Comparison of ENCODE assay signal across 27 mouse cellular contexts in genomic region chr10:110548391-110548790, GRCm38 (mm10).
DNase-seq lines count a peak whose midpoint lies in the region; ATAC-seq and TF ChIP-seq lines count a peak whose summit lies in the region.
"Had no signal": no experiment of that assay in that cellular context is flagged by ENCODE, and none has a peak within 500 bp of the region (broad histone marks: within the 10 kb centered on the region; RNA-seq: fewer than 3 reads in every experiment).

No protein-coding gene starts in this region.

- H3K27me3 ChIP-seq in hindbrain, embryonic 16.5 days (replicated peaks; ENCODE audit: control insufficient read depth, insufficient read depth, low read length), result no peaks in the 10 kb centered on the region
- H3K27me3 ChIP-seq in hindbrain, embryonic 11.5 days (ENCODE audit: control insufficient read depth, insufficient read depth, low read length), result no peaks in the 10 kb centered on the region
- H3K27me3 ChIP-seq in cerebellum, adult 2 months (ENCODE audit: control insufficient read depth, insufficient read depth, low read length), result no peaks in the 10 kb centered on the region; the same call in 1 of the 2 replicates
- H3K27me3 ChIP-seq in stomach, postnatal 0 days (ENCODE audit: control insufficient read depth, insufficient read depth, low read length), result no peaks in the 10 kb centered on the region
- no peaks in the 10 kb centered on the region for H3K27me3 ChIP-seq in intestine, embryonic 15.5 days (replicated peaks)
- H3K27me3 ChIP-seq: embryonic facial prominence, embryonic 15.5 days; forebrain, embryonic 12.5 days; heart, embryonic 12.5 days; limb, embryonic 15.5 days; liver, embryonic 13.5 days; megakaryocyte, embryonic 14.5 days; midbrain, embryonic 12.5 days had no signal

- no peak for TF ChIP-seq CTCF in cerebellum, adult 2 months (IDR thresholded peaks at IDR 0.05; ENCODE audit: borderline replicate concordance, insufficient read depth, low read depth, low read length)
- TF ChIP-seq CTCF in stomach, postnatal 0 days (IDR thresholded peaks at IDR 0.05; ENCODE audit: low read depth), result no peak

- H3K4me3 ChIP-seq in hindbrain, embryonic 16.5 days (ENCODE audit: low read length), result no peak overlapping the region
- no peak overlapping the region for H3K4me3 ChIP-seq in hindbrain, embryonic 11.5 days (ENCODE audit: low read depth, low read length)
- H3K4me3 ChIP-seq in cerebellum, adult 2 months (replicated peaks; ENCODE audit: insufficient read depth, low read depth, low read length), result no peak overlapping the region
- H3K4me3 ChIP-seq in stomach, postnatal 0 days (ENCODE audit: low read depth, low read length), result no peak overlapping the region
- no peak overlapping the region for H3K4me3 ChIP-seq in intestine, embryonic 15.5 days (replicated peaks)
- H3K4me3 ChIP-seq: embryonic facial prominence, embryonic 10.5 days; embryonic facial prominence, embryonic 15.5 days; forebrain, embryonic 12.5 days; heart, embryonic 12.5 days; layer of hippocampus, adult 2 months; limb, embryonic 10.5 days; limb, embryonic 15.5 days; liver, embryonic 13.5 days; megakaryocyte, embryonic 14.5 days; midbrain, embryonic 12.5 days had no signal

- TF ChIP-seq POLR2A in cerebellum, adult 2 months (IDR thresholded peaks at IDR 0.05; ENCODE audit: borderline replicate concordance, insufficient read depth, low read length), result no peak

- peak; percentile 40; the same call in 1 of the 2 replicates for ATAC-seq in hindbrain, embryonic 16.5 days
- no peak for ATAC-seq in hindbrain, embryonic 11.5 days (ENCODE audit: low FRiP score)
- ATAC-seq in stomach, postnatal 0 days (ENCODE audit: low FRiP score, low TSS enrichment), result no peak
- ATAC-seq in intestine, embryonic 15.5 days, result no peak
- ATAC-seq: CD4-positive, CD25-positive, alpha-beta regulatory T cell, adult 4 months; intestine, postnatal 0 days; lung, postnatal 0 days had no signal

- no peaks in the 10 kb centered on the region for H3K9me3 ChIP-seq in hindbrain, embryonic 16.5 days (ENCODE audit: control insufficient read depth, low read length)
- no peaks in the 10 kb centered on the region for H3K9me3 ChIP-seq in hindbrain, embryonic 11.5 days (ENCODE audit: control insufficient read depth, low read length)
- H3K9me3 ChIP-seq in stomach, postnatal 0 days (ENCODE audit: control insufficient read depth, low read length), result no peaks in the 10 kb centered on the region
- no peaks in the 10 kb centered on the region for H3K9me3 ChIP-seq in intestine, embryonic 15.5 days
- H3K9me3 ChIP-seq: embryonic facial prominence, embryonic 10.5 days; embryonic facial prominence, embryonic 15.5 days; forebrain, embryonic 12.5 days; heart, embryonic 12.5 days; limb, embryonic 10.5 days; limb, embryonic 15.5 days; liver, embryonic 13.5 days; midbrain, embryonic 12.5 days had no signal

- no peak overlapping the region for H3K9ac ChIP-seq in hindbrain, embryonic 16.5 days (ENCODE audit: low read depth, low read length)
- H3K9ac ChIP-seq in hindbrain, embryonic 11.5 days (ENCODE audit: low read depth, low read length), result no peak overlapping the region
- H3K9ac ChIP-seq in stomach, postnatal 0 days (ENCODE audit: low read length), result no peak overlapping the region
- no peak overlapping the region for H3K9ac ChIP-seq in intestine, embryonic 15.5 days
- H3K9ac ChIP-seq: embryonic facial prominence, embryonic 15.5 days; forebrain, embryonic 12.5 days; heart, embryonic 12.5 days; limb, embryonic 15.5 days; liver, embryonic 13.5 days; midbrain, embryonic 12.5 days had no signal

- no peak for TF ChIP-seq EP300 in stomach, postnatal 0 days (optimal IDR thresholded peaks at IDR 0.05)

- H3K4me2 ChIP-seq in hindbrain, embryonic 16.5 days (ENCODE audit: low read length), result no peak overlapping the region
- no peak overlapping the region for H3K4me2 ChIP-seq in hindbrain, embryonic 11.5 days (replicated peaks; ENCODE audit: low read depth, low read length)
- H3K4me2 ChIP-seq in stomach, postnatal 0 days (replicated peaks; ENCODE audit: low read depth), result no peak overlapping the region
- no peak overlapping the region for H3K4me2 ChIP-seq in intestine, embryonic 15.5 days (replicated peaks)
- H3K4me2 ChIP-seq: embryonic facial prominence, embryonic 15.5 days; forebrain, embryonic 12.5 days; heart, embryonic 12.5 days; limb, embryonic 15.5 days; liver, embryonic 13.5 days; midbrain, embryonic 12.5 days had no signal

- no peak overlapping the region for H3K27ac ChIP-seq in hindbrain, embryonic 16.5 days (ENCODE audit: low read depth, low read length)
- no peak overlapping the region for H3K27ac ChIP-seq in hindbrain, embryonic 11.5 days (ENCODE audit: low read depth, low read length)
- no peak overlapping the region for H3K27ac ChIP-seq in cerebellum, adult 2 months (ENCODE audit: insufficient read depth, low read length)
- H3K27ac ChIP-seq in stomach, postnatal 0 days (replicated peaks), result no peak overlapping the region
- H3K27ac ChIP-seq in intestine, embryonic 15.5 days, result no peak overlapping the region
- H3K27ac ChIP-seq: embryonic facial prominence, embryonic 10.5 days; embryonic facial prominence, embryonic 15.5 days; forebrain, embryonic 12.5 days; layer of hippocampus, adult 2 months; limb, embryonic 10.5 days; limb, embryonic 15.5 days; liver, embryonic 13.5 days; midbrain, embryonic 12.5 days had no signal

- WGBS in hindbrain, embryonic 16.5 days, result 40% methylated on average over 2 of the region's 2 CpGs
- WGBS in hindbrain, embryonic 11.5 days, result 75% methylated on average over 2 of the region's 2 CpGs
- 6% methylated on average over 2 of the region's 2 CpGs for WGBS in cerebellum, adult 2 months
- WGBS in stomach, postnatal 0 days, result 83% methylated on average over 2 of the region's 2 CpGs
- 83% methylated on average over 2 of the region's 2 CpGs for WGBS in intestine, embryonic 15.5 days

- DNase-seq in hindbrain, embryonic 11.5 days (ENCODE audit: low spot score), result no peak
- DNase-seq in brain, adult 2 months (ENCODE audit: low read depth, low spot score), result peak; percentile 52
- DNase-seq in cerebellum, adult 2 months, result peak; percentile 41 to 64
- DNase-seq in cerebellum, postnatal 14 days, result peak; percentile 45 to 75
- no peak for DNase-seq in stomach, postnatal 0 days (ENCODE audit: low spot score)
- DNase-seq: adrenal gland, postnatal 14 days; gastrocnemius, postnatal 25 days; heart, adult 18-20 months; kidney, postnatal 36 days; liver, embryonic 13.5 days; lung, adult 18-20 months; lung, postnatal 4 days; thymus, postnatal 14 days had no signal

- no peaks in the 10 kb centered on the region for H3K36me3 ChIP-seq in hindbrain, embryonic 16.5 days (ENCODE audit: control insufficient read depth, insufficient read depth, low read length)
- no peaks in the 10 kb centered on the region for H3K36me3 ChIP-seq in hindbrain, embryonic 11.5 days (ENCODE audit: control insufficient read depth, insufficient read depth, low read length)
- no peaks in the 10 kb centered on the region for H3K36me3 ChIP-seq in stomach, postnatal 0 days (ENCODE audit: control insufficient read depth, insufficient read depth, low read length)
- H3K36me3 ChIP-seq in intestine, embryonic 15.5 days, result no peaks in the 10 kb centered on the region
- H3K36me3 ChIP-seq: embryonic facial prominence, embryonic 10.5 days; embryonic facial prominence, embryonic 15.5 days; forebrain, embryonic 12.5 days; heart, embryonic 12.5 days; limb, embryonic 10.5 days; limb, embryonic 15.5 days; liver, embryonic 13.5 days; midbrain, embryonic 12.5 days had no signal

- H3K4me1 ChIP-seq in hindbrain, embryonic 16.5 days (ENCODE audit: control insufficient read depth, insufficient read depth, low read depth, low read length), result no peaks in the 10 kb centered on the region
- H3K4me1 ChIP-seq in hindbrain, embryonic 11.5 days (replicated peaks; ENCODE audit: control insufficient read depth, insufficient read depth, low read length), result no peaks in the 10 kb centered on the region
- H3K4me1 ChIP-seq in cerebellum, adult 2 months (ENCODE audit: control insufficient read depth, insufficient read depth, low read length), result no peaks in the 10 kb centered on the region; the same call in 1 of the 2 replicates
- no peaks in the 10 kb centered on the region for H3K4me1 ChIP-seq in stomach, postnatal 0 days (replicated peaks; ENCODE audit: control insufficient read depth, insufficient read depth)
- no peaks in the 10 kb centered on the region for H3K4me1 ChIP-seq in intestine, embryonic 15.5 days (replicated peaks)
- H3K4me1 ChIP-seq: embryonic facial prominence, embryonic 10.5 days; embryonic facial prominence, embryonic 15.5 days; forebrain, embryonic 12.5 days; heart, embryonic 12.5 days; limb, embryonic 10.5 days; limb, embryonic 15.5 days; liver, embryonic 13.5 days; megakaryocyte, embryonic 14.5 days; midbrain, embryonic 12.5 days had no signal

Comparison
In these comparisons a context has a peak if more than half of its experiments do, and no peak if none do; other contexts are left out.
1. DNase-seq: peak in brain, adult 2 months (single experiment), cerebellum, adult 2 months (2 of 2) and cerebellum, postnatal 14 days (2 of 2); none in hindbrain, embryonic 11.5 days (single experiment) and stomach, postnatal 0 days (single experiment).